Mouse (Mus musculus) liver, embryonic 16.5 days (tissue): ENCODE measurements around the gene Uvrag. TPM values are rescaled to one million over a fixed set of nuclear protein-coding genes. Genes with fewer than 3 reads are reported as not detected.

Experiments
- ATAC-seq: fragments of 200-750 bp; cut with Nextera tagmentation; 2 replicates; pipeline ENCODE4 v1.8.0; 2017; ENCODE audit warnings: low read depth, mild to moderate bottlenecking, moderate number of reproducible peaks, moderate library complexity
- H3K27ac ChIP-seq: fragments of 300-500 bp; sonication (generic); 2 replicates; pipeline ENCODE4 v1.5.1; 2014; ENCODE audit warnings: mild to moderate bottlenecking, low read length
- H3K27me3 ChIP-seq: fragments of 300-500 bp; sonication (generic); 2 replicates; pipeline ENCODE4 v1.6.1; 2014; ENCODE audit warnings: low read depth, low read length, mixed read lengths; ENCODE audit not compliant: control insufficient read depth, insufficient read depth
- H3K36me3 ChIP-seq: fragments of 300-500 bp; sonication (generic); 2 replicates; pipeline ENCODE4 v1.6.1; 2014; ENCODE audit warnings: mild to moderate bottlenecking; ENCODE audit not compliant: control insufficient read depth, insufficient read depth
- H3K4me1 ChIP-seq: fragments of 300-500 bp; sonication (generic); 2 replicates; pipeline ENCODE4 v1.6.1; 2014; ENCODE audit warnings: low read depth, low read length, mixed read lengths; ENCODE audit not compliant: control insufficient read depth
- H3K4me2 ChIP-seq: fragments of 300-500 bp; sonication (generic); 2 replicates; pipeline ENCODE4 v1.6.1; 2014; ENCODE audit warnings: low read depth, low read length, mixed read lengths
- H3K4me3 ChIP-seq: fragments of 300-500 bp; sonication (generic); 2 replicates; pipeline ENCODE4 v1.5.1; 2014; ENCODE audit warnings: low read depth, mild to moderate bottlenecking, low read length
- H3K9ac ChIP-seq: fragments of 300-500 bp; sonication (generic); 2 replicates; pipeline ENCODE4 v1.6.1; 2014; ENCODE audit warnings: low read depth, low read length
- H3K9me3 ChIP-seq: fragments of 300-500 bp; sonication (generic); replicated peaks from 2 replicates; pipeline ENCODE4 v1.6.1; 2016; ENCODE audit warnings: low read length; ENCODE audit not compliant: control insufficient read depth
- WGBS: fragments of 180-500 bp; shearing (Covaris S2); extraction: QIAGEN DNeasy Blood & Tissue Kit; methylation state at CpG from one replicate; pipeline ENCODE4 v1.1.7; 2014; ENCODE audit not compliant: insufficient replicate concordance; 5-methylcytosine and 5-hydroxymethylcytosine counted together
- polyA plus RNA-seq: library from polyadenylated mRNA; unstranded; fragments of >200 nt; fragmentation: Nextera tagmentation; extraction: Ambion mirVana; gene quantifications from 2 replicates; pipeline ENCODE4 v1.2.1, GENCODE M21; 2015

Uvrag gene
- polyA plus RNA-seq, 1 experiment from 2014 or later: 8.2 TPM

GRCm38 (mm10) chr7:98917407-98917806 lies 223.5 kb downstream of the Uvrag start:
- no peak for ATAC-seq
- Histone ChIP-seq H3K4me3 (no peak overlapping the region), H3K4me2 (no peak overlapping the region), H3K9ac (no peak overlapping the region), H3K9me3 (no peaks in the 10 kb centered on the region), H3K27me3 (no peaks in the 10 kb centered on the region), H3K4me1 (peaks cover 2% of the 10 kb centered on the region), H3K27ac (no peak overlapping the region), H3K36me3 (no peaks in the 10 kb centered on the region)
- 71% methylated on average over 5 of the region's 5 CpGs for WGBS

GRCm38 (mm10) chr7:98916581-98916980 lies 224.4 kb downstream of the Uvrag start:
- H3K9me3 ChIP-seq: no peaks in the 10 kb centered on the region
- H3K4me3 ChIP-seq: no peak overlapping the region
- no peak overlapping the region for H3K9ac ChIP-seq
- no peaks in the 10 kb centered on the region for H3K36me3 ChIP-seq
- no peak overlapping the region for H3K27ac ChIP-seq
- WGBS: 69% methylated on average over 6 of the region's 6 CpGs
- H3K4me2 ChIP-seq: no peak overlapping the region
- H3K4me1 ChIP-seq: peaks cover 2% of the 10 kb centered on the region
- no peak for ATAC-seq
- H3K27me3 ChIP-seq: no peaks in the 10 kb centered on the region

GRCm38 (mm10) chr7:98912953-98913360 lies 228.0 kb downstream of the Uvrag start:
- Histone ChIP-seq H3K4me1 (peaks cover 2% of the 10 kb centered on the region), H3K27ac (no peak overlapping the region), H3K4me3 (no peak overlapping the region), H3K36me3 (no peaks in the 10 kb centered on the region), H3K4me2 (no peak overlapping the region), H3K9me3 (no peaks in the 10 kb centered on the region), H3K27me3 (no peaks in the 10 kb centered on the region), H3K9ac (no peak overlapping the region)
- no peak for ATAC-seq
- WGBS: 42% methylated on average over 2 of the region's 2 CpGs

- Histone ChIP-seq H3K27ac (no peak overlapping the region), H3K27me3 (no peaks in the 10 kb centered on the region), H3K9me3 (no peaks in the 10 kb centered on the region), H3K9ac (no peak overlapping the region), H3K4me1 (peaks cover 2% of the 10 kb centered on the region), H3K4me2 (no peak overlapping the region), H3K36me3 (no peaks in the 10 kb centered on the region), H3K4me3 (no peak overlapping the region)
- ATAC-seq: no peak
- 64% methylated on average over 8 of the region's 8 CpGs for WGBS
Observed at GRCm38 (mm10) chr7:98911276-98911675, 229.7 kb downstream of the Uvrag start.

- H3K9me3 ChIP-seq: no peaks in the 10 kb centered on the region
- no peak overlapping the region for H3K4me2 ChIP-seq
- WGBS: 82% methylated on average over 11 of the region's 11 CpGs
- H3K4me1 ChIP-seq: peaks cover 2% of the 10 kb centered on the region
- ATAC-seq: no peak
- H3K27me3 ChIP-seq: no peaks in the 10 kb centered on the region
- no peak overlapping the region for H3K9ac ChIP-seq
- no peak overlapping the region for H3K4me3 ChIP-seq
- H3K36me3 ChIP-seq: no peaks in the 10 kb centered on the region
- H3K27ac ChIP-seq: no peak overlapping the region
Observed at GRCm38 (mm10) chr7:98910712-98911111, 230.2 kb downstream of the Uvrag start.

GRCm38 (mm10) chr7:98910164-98910563 lies 230.8 kb downstream of the Uvrag start:
- no peak overlapping the region for H3K9ac ChIP-seq
- H3K4me1 ChIP-seq: peaks cover 2% of the 10 kb centered on the region
- no peak overlapping the region for H3K4me2 ChIP-seq
- no peak for ATAC-seq
- no peaks in the 10 kb centered on the region for H3K36me3 ChIP-seq
- no peaks in the 10 kb centered on the region for H3K9me3 ChIP-seq
- no peak overlapping the region for H3K27ac ChIP-seq
- H3K27me3 ChIP-seq: no peaks in the 10 kb centered on the region
- H3K4me3 ChIP-seq: no peak overlapping the region
- 77% methylated on average over 11 of the region's 11 CpGs for WGBS

GRCm38 (mm10) chr7:98907476-98907875 lies 233.5 kb downstream of the Uvrag start:
- H3K4me2 ChIP-seq: no peak overlapping the region
- 70% methylated on average over 4 of the region's 4 CpGs for WGBS
- no peak overlapping the region for H3K9ac ChIP-seq
- no peaks in the 10 kb centered on the region; the same call in 1 of the 2 replicates for H3K4me1 ChIP-seq
- no peaks in the 10 kb centered on the region for H3K9me3 ChIP-seq
- no peak overlapping the region for H3K4me3 ChIP-seq
- no peaks in the 10 kb centered on the region for H3K36me3 ChIP-seq
- no peak for ATAC-seq
- no peaks in the 10 kb centered on the region for H3K27me3 ChIP-seq
- no peak overlapping the region for H3K27ac ChIP-seq

- Histone ChIP-seq H3K4me2 (no peak overlapping the region), H3K27me3 (no peaks in the 10 kb centered on the region), H3K36me3 (no peaks in the 10 kb centered on the region), H3K4me3 (no peak overlapping the region), H3K4me1 (no peaks in the 10 kb centered on the region; the same call in 1 of the 2 replicates), H3K9me3 (no peaks in the 10 kb centered on the region), H3K9ac (no peak overlapping the region), H3K27ac (no peak overlapping the region)
- no peak for ATAC-seq
- 73% methylated on average over 21 of the region's 21 CpGs for WGBS
Observed at GRCm38 (mm10) chr7:98904659-98905362, 236.1 kb downstream of the Uvrag start.

- Histone ChIP-seq H3K9me3 (no peaks in the 10 kb centered on the region), H3K4me3 (no peak overlapping the region), H3K27ac (no peak overlapping the region), H3K36me3 (no peaks in the 10 kb centered on the region), H3K4me1 (no peaks in the 10 kb centered on the region; the same call in 1 of the 2 replicates), H3K9ac (no peak overlapping the region), H3K27me3 (no peaks in the 10 kb centered on the region), H3K4me2 (no peak overlapping the region)
- ATAC-seq: no peak; the same call in 1 of the 2 replicates
- WGBS: 61% methylated on average over 5 of the region's 5 CpGs
Observed at GRCm38 (mm10) chr7:98903884-98904283, 237.1 kb downstream of the Uvrag start.
